Mouse (Mus musculus) myocyte (in vitro differentiated cells): Measurements from ENCODE around the gene Hsdl1. TPM values are rescaled to one million over a fixed set of nuclear protein-coding genes. Genes with fewer than 3 reads are reported as not detected.

Source experiments
- H3K27me3 ChIP-seq: one replicate; pipeline ENCODE4 v1.6.1; 2011; ENCODE audit not compliant: control insufficient read depth, insufficient read depth, insufficient read length
- H3K36me3 ChIP-seq: one replicate; pipeline ENCODE4 v1.6.1; 2011; ENCODE audit not compliant: control insufficient read depth, insufficient read depth
- H3K4me2 ChIP-seq: one replicate; pipeline ENCODE4 v1.6.1; 2011; ENCODE audit warnings: low read depth, control low read depth
- H3K4me3 ChIP-seq: one replicate; pipeline ENCODE4 v1.5.1; 2011; ENCODE audit warnings: mild to moderate bottlenecking, control low read depth, moderate library complexity
- H3K79me2 ChIP-seq: one replicate; pipeline ENCODE4 v1.6.1; 2011; ENCODE audit not compliant: control insufficient read depth, insufficient read depth
- H3ac ChIP-seq: one replicate; pipeline ENCODE4 v1.6.1; 2011; ENCODE audit not compliant: control insufficient read depth, insufficient read length
- CEBPB ChIP-seq: IDR thresholded peaks from 2 replicates; pipeline ENCODE4 v1.6.1; 2011; ENCODE audit warnings: mild to moderate bottlenecking, moderate library complexity; ENCODE audit not compliant: poor library complexity, insufficient read depth, severe bottlenecking
- E2F4 ChIP-seq: IDR thresholded peaks from one replicate; pipeline ENCODE4 v1.6.1; 2011; ENCODE audit warnings: mild to moderate bottlenecking, control low read depth, moderate library complexity; ENCODE audit not compliant: insufficient read depth
- MAX ChIP-seq: IDR thresholded peaks from one replicate; pipeline ENCODE4 v1.6.1; 2011; ENCODE audit warnings: low read depth, mild to moderate bottlenecking, control low read depth
- MYOD1 ChIP-seq, 3 experiments: IDR thresholded peaks; one replicate each; pipeline ENCODE4 v1.6.1; 2011; ENCODE audit warnings: control low read depth in 2 of 3, low read depth in 2 of 3, mild to moderate bottlenecking in 2 of 3, moderate library complexity in 1 of 3; ENCODE audit not compliant: insufficient read length in 2 of 3, control insufficient read depth in 1 of 3
- MYOG ChIP-seq, 3 experiments: IDR thresholded peaks; one replicate each; pipeline ENCODE4 v1.6.1; 2011; ENCODE audit warnings: control low read depth in 2 of 3, low read depth in 2 of 3, mild to moderate bottlenecking in 2 of 3; ENCODE audit not compliant: insufficient read length in 2 of 3, control insufficient read depth in 1 of 3, insufficient read depth in 1 of 3
- POLR2A ChIP-seq: IDR thresholded peaks from one replicate; pipeline ENCODE4 v1.6.1; 2011; ENCODE audit warnings: low read depth, mild to moderate bottlenecking, control low read depth, moderate library complexity; ENCODE audit not compliant: insufficient read length
- POLR2AphosphoS2 ChIP-seq: IDR thresholded peaks from one replicate; pipeline ENCODE4 v1.6.1; 2011; ENCODE audit warnings: low read depth, control low read depth; ENCODE audit not compliant: insufficient read length
- REST ChIP-seq: IDR thresholded peaks from one replicate; pipeline ENCODE4 v1.6.1; 2011; ENCODE audit warnings: mild to moderate bottlenecking, control low read depth, moderate library complexity; ENCODE audit not compliant: insufficient read depth, insufficient read length
- SRF ChIP-seq: IDR thresholded peaks from one replicate; pipeline ENCODE4 v1.6.1; 2011; ENCODE audit warnings: low read depth; ENCODE audit not compliant: control insufficient read depth, insufficient read length
- TCF12 ChIP-seq: IDR thresholded peaks from one replicate; pipeline ENCODE4 v1.6.1; 2011; ENCODE audit warnings: mild to moderate bottlenecking, control low read depth; ENCODE audit not compliant: poor library complexity, insufficient read depth, severe bottlenecking
- TCF3 ChIP-seq: IDR thresholded peaks from one replicate; pipeline ENCODE4 v1.6.1; 2011; ENCODE audit warnings: low read depth, control low read depth; ENCODE audit not compliant: insufficient read length
- USF1 ChIP-seq: IDR thresholded peaks from one replicate; pipeline ENCODE4 v1.6.1; 2011; ENCODE audit warnings: low read depth, mild to moderate bottlenecking, control low read depth, moderate library complexity
- polyA plus RNA-seq: library from polyadenylated mRNA; unstranded; fragments of >200 nt; fragmentation: generic; extraction: Trizol; gene quantifications from one replicate; pipeline ENCODE4 v1.2.1, GENCODE M21; 2012; ENCODE audit warnings: missing spikeins

The Hsdl1 gene
- polyA plus RNA-seq, 1 experiment = 9.5 TPM

DNA sequence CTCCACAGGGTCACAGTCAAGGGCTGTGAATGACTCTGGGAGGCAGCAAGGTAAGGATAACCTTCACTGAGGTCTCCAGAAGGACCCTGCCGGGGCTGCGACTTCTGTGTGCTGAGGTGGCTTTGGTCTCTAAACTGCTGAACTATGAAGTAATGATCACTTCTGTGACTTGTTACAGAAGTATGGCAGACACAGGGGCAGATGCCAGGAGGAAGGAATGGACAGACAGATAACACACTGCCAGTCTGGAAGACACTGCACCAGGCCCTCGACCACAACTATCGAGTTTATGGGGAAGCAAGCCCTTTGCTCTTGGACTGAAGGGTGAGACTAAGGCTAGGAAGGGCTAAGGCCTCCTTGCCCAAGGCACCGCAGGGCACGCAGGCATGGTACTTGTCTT lies 3.8 kb downstream of the Hsdl1 start:
- no peaks in the 10 kb centered on the region for H3K36me3 ChIP-seq
- H3K27me3 ChIP-seq = peaks cover 3% of the 10 kb centered on the region
- no peak overlapping the region for H3ac ChIP-seq
- H3K4me2 ChIP-seq = no peak overlapping the region
- no peak overlapping the region for H3K4me3 ChIP-seq
- no peaks in the 10 kb centered on the region for H3K79me2 ChIP-seq
- TF ChIP-seq CEBPB (no peak), POLR2A (no peak), MAX (no peak), USF1 (no peak), TCF3 (no peak), MYOD1 (IDR thresholded peaks at IDR 0.05; ENCODE audit: control insufficient read depth in 1 of 3, insufficient read length in 2 of 3, low read depth in 2 of 3) (no peak), E2F4 (no peak), POLR2AphosphoS2 (no peak), TCF12 (no peak), SRF (no peak), REST (no peak)

DNA sequence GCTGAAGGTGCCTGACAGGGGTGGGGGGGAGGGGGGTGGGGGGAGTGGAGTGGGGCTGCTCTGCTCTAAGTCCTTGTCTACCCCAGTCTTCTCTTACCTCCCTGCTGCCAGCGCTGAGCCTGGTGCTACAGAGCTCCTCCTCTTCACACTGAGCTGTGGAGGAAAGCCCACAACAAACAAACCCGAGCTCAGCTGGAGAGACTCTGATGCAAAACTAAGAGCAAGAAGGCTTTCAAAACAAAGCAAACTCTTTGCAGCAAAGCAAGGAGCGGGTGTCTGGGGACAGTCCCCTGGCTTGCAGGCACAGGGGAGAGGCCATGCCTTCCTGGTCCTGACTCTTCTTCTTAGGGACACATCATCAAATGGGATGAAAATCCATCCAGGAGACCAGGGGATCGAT lies 5.1 kb downstream of the Hsdl1 start:
- Histone ChIP-seq H3K4me3 (no peak overlapping the region), H3K27me3 (no peaks in the 10 kb centered on the region), H3K4me2 (no peak overlapping the region), H3ac (no peak overlapping the region), H3K36me3 (no peaks in the 10 kb centered on the region), H3K79me2 (no peaks in the 10 kb centered on the region)
- no peak for TF ChIP-seq SRF
- no peak for TF ChIP-seq E2F4
- no peak for TF ChIP-seq MYOD1 (IDR thresholded peaks at IDR 0.05; ENCODE audit: control insufficient read depth in 1 of 3, insufficient read length in 2 of 3, low read depth in 2 of 3)
- TF ChIP-seq TCF12 = no peak
- no peak for TF ChIP-seq POLR2AphosphoS2
- no peak for TF ChIP-seq CEBPB
- TF ChIP-seq MAX = no peak
- no peak for TF ChIP-seq TCF3
- no peak for TF ChIP-seq REST
- no peak for TF ChIP-seq MYOG (IDR thresholded peaks at IDR 0.05; ENCODE audit: control insufficient read depth in 1 of 3, insufficient read depth in 1 of 3, insufficient read length in 2 of 3, low read depth in 2 of 3)
- TF ChIP-seq POLR2A = no peak
- no peak for TF ChIP-seq USF1

DNA sequence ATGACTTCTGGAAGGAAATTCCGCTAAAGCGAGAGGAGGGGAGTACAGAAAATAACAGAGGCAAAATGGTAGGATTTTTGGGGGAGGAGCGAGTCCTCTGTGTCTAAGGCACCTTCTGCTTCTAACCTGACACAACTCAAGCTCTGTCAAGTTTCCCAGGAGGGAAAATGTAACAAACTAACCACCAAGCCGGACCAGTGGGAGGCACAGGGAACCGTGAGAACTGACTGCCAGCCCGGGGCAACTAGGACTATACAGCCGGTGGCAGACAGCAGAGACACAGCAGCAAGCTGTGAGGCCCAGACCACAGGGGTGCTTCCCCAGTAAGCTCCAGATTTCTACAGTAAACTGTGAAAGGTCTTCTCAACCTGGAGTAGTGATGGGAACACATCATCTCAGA lies 6.0 kb downstream of the Hsdl1 start:
- Histone ChIP-seq H3K4me2 (no peak overlapping the region), H3ac (no peak overlapping the region), H3K36me3 (no peaks in the 10 kb centered on the region), H3K4me3 (no peak overlapping the region), H3K79me2 (no peaks in the 10 kb centered on the region), H3K27me3 (no peaks in the 10 kb centered on the region)
- TF ChIP-seq USF1 = no peak
- TF ChIP-seq MAX = no peak
- TF ChIP-seq REST = no peak
- no peak for TF ChIP-seq POLR2AphosphoS2
- TF ChIP-seq SRF = no peak
- no peak for TF ChIP-seq TCF3
- no peak for TF ChIP-seq MYOG (IDR thresholded peaks at IDR 0.05; ENCODE audit: control insufficient read depth in 1 of 3, insufficient read depth in 1 of 3, insufficient read length in 2 of 3, low read depth in 2 of 3)
- no peak for TF ChIP-seq POLR2A
- TF ChIP-seq E2F4 = no peak
- TF ChIP-seq TCF12 = no peak
- TF ChIP-seq MYOD1 (IDR thresholded peaks at IDR 0.05; ENCODE audit: control insufficient read depth in 1 of 3, insufficient read length in 2 of 3, low read depth in 2 of 3) = no peak
- no peak for TF ChIP-seq CEBPB

DNA sequence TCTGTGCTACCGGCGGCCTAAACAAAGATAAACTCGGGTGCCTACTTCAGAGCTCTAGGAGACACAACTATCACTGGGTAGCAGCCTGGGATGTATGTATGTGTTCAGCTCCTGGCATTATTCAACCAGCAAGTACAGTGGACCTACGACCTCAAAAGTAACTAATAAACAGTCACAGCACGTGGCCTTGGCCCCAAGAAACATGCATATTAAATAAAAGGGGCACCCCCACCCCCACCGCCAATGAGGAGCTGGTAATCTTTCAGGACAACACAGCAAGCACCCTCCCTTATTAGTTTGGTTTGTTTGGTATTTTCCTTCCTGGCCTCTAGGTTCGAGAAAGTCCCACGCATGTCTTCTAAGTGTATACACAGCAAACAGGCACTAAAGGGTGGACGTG lies 6.7 kb downstream of the Hsdl1 start:
- Histone ChIP-seq H3K79me2 (no peaks in the 10 kb centered on the region), H3ac (no peak overlapping the region), H3K27me3 (no peaks in the 10 kb centered on the region), H3K4me2 (no peak overlapping the region), H3K4me3 (no peak overlapping the region), H3K36me3 (peaks cover 6% of the 10 kb centered on the region)
- TF ChIP-seq MYOG (IDR thresholded peaks at IDR 0.05; ENCODE audit: control insufficient read depth in 1 of 3, insufficient read depth in 1 of 3, insufficient read length in 2 of 3, low read depth in 2 of 3) (no peak), MYOD1 (IDR thresholded peaks at IDR 0.05; ENCODE audit: control insufficient read depth in 1 of 3, insufficient read length in 2 of 3, low read depth in 2 of 3) (no peak), MAX (no peak), REST (no peak), USF1 (no peak), POLR2A (no peak), TCF12 (no peak), SRF (no peak), TCF3 (no peak), E2F4 (no peak), POLR2AphosphoS2 (no peak), CEBPB (no peak)

DNA sequence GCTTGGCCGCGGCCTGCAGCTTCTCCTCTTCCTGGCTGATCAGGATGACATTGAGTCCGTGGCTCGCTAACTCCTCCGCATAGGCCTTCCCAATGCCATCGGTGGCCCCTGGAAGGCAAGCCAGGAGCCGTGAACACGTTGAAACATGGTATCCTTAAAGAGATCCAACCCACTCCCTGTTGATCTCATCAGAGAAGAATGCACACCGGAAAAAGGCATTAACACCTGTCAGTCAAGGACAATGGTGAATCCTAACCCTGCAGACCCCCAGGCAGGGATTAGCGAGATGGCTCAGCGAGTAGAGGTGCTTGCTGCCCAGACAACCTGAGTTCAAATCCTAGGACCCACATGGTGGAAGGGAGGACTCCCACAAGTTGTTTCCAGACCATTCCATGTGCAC lies 8.6 kb downstream of the Hsdl1 start:
- H3K36me3 ChIP-seq = peaks cover 8% of the 10 kb centered on the region
- TF ChIP-seq TCF12 (no peak), CEBPB (no peak), REST (no peak), USF1 (no peak)
- H3K79me2 ChIP-seq = no peaks in the 10 kb centered on the region
- no peaks in the 10 kb centered on the region for H3K27me3 ChIP-seq
- no peak overlapping the region for H3K4me3 ChIP-seq
- H3K4me2 ChIP-seq = no peak overlapping the region
- H3ac ChIP-seq = no peak overlapping the region
